Mouse (Mus musculus) liver, embryonic 13.5 days (tissue): ENCODE measurements at regions not wholly inside any gene's neighbourhood (a gene's known extent, or its start where the extent isn't known, plus 50 kb on each side); places are given as distances from the start of the nearest gene placed in this dataset.

Source experiments
- ATAC-seq: fragments of 200-750 bp; cut with Nextera tagmentation; 2 replicates; pipeline ENCODE4 v1.8.0; 2017; ENCODE audit warnings: low read depth, mild to moderate bottlenecking, moderate number of reproducible peaks, moderate library complexity
- DNase-seq: peaks from one replicate; pipeline ENCODE4 v3.0.0; 2022
- H3K27ac ChIP-seq: fragments of 300-500 bp; sonication (generic); 2 replicates; pipeline ENCODE4 v1.5.1; 2015; ENCODE audit warnings: moderate library complexity, mild to moderate bottlenecking, inconsistent platforms
- H3K27me3 ChIP-seq: fragments of 300-500 bp; sonication (generic); 2 replicates; pipeline ENCODE4 v1.6.1; 2015; ENCODE audit warnings: mild to moderate bottlenecking, inconsistent platforms
- H3K36me3 ChIP-seq: fragments of 300-500 bp; sonication (generic); 2 replicates; pipeline ENCODE4 v1.6.1; 2015; ENCODE audit warnings: mild to moderate bottlenecking, inconsistent platforms
- H3K4me1 ChIP-seq: fragments of 300-500 bp; sonication (generic); replicated peaks from 2 replicates; pipeline ENCODE4 v1.6.1; 2015; ENCODE audit warnings: inconsistent platforms
- H3K4me2 ChIP-seq: fragments of 300-500 bp; sonication (generic); 2 replicates; pipeline ENCODE4 v1.6.1; 2015; ENCODE audit warnings: inconsistent platforms, mild to moderate bottlenecking, moderate library complexity
- H3K4me3 ChIP-seq: fragments of 300-500 bp; sonication (generic); replicated peaks from 2 replicates; pipeline ENCODE4 v1.5.1; 2015; ENCODE audit warnings: mild to moderate bottlenecking, inconsistent platforms
- H3K9ac ChIP-seq: fragments of 300-500 bp; sonication (generic); 2 replicates; pipeline ENCODE4 v1.6.1; 2015; ENCODE audit warnings: mild to moderate bottlenecking, inconsistent platforms
- H3K9me3 ChIP-seq: fragments of 300-500 bp; sonication (generic); replicated peaks from 2 replicates; pipeline ENCODE4 v1.6.1; 2016; ENCODE audit warnings: inconsistent platforms
- WGBS: fragments of 180-500 bp; shearing (Covaris S2); methylation state at CpG from one replicate; pipeline ENCODE4 v1.1.7; 2015; ENCODE audit not compliant: insufficient replicate concordance; 5-methylcytosine and 5-hydroxymethylcytosine counted together

DNA sequence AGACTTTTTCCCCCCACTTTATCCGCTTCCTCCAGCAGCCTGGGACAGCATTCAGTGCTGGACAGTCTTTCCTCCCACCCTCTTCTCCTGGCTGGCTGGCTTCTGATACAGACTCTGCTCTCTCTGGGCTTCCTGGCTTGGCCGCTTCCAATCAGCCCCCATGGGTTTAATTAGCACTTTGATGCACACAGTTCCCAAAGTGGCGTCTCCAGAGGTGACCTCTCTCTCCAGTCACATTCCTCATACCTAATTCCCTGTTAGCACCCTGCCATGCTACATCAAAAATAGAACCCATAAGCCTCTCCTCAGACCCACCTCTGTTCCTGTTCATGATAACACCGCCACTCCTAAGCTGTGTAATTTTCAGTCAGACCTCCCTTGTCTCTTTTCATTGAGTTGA is 101.9 kb upstream of the Arid2 start:
- Histone ChIP-seq H3K9ac (no peak overlapping the region), H3K27ac (no peak overlapping the region), H3K4me2 (no peak overlapping the region), H3K36me3 (no peaks in the 10 kb centered on the region), H3K27me3 (no peaks in the 10 kb centered on the region), H3K9me3 (no peaks in the 10 kb centered on the region), H3K4me3 (no peak overlapping the region), H3K4me1 (no peaks in the 10 kb centered on the region)
- ATAC-seq (no peak), DNase-seq (no peak)
- WGBS = 42% methylated on average over 4 of the region's 4 CpGs

DNA sequence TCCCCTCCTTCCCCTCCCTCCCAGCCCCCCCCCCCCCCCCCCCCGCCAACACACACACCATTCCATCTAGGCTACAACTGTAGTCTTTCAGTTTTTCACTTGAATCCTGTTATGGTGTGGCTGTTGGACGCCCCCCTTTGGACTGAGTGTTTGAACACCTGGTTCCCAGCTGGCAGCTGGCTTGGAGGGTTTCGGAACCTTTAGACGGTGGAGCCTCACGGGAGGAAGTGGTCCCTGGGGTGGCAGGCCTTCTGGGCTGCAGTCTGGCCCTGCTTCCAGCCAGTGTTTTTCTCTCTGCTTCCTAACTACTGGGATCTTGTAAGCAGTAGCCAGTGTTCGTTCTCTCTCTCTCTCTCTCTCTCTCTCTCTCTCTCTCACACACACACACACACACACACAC is 101.4 kb upstream of the Arid2 start:
- DNase-seq (no peak), ATAC-seq (no peak)
- H3K9me3 ChIP-seq = no peaks in the 10 kb centered on the region
- 38% methylated on average over 5 of the region's 6 CpGs for WGBS
- no peaks in the 10 kb centered on the region for H3K36me3 ChIP-seq
- H3K9ac ChIP-seq = no peak overlapping the region
- no peaks in the 10 kb centered on the region for H3K4me1 ChIP-seq
- no peaks in the 10 kb centered on the region for H3K27me3 ChIP-seq
- H3K4me3 ChIP-seq = no peak overlapping the region
- H3K27ac ChIP-seq = no peak overlapping the region
- H3K4me2 ChIP-seq = no peak overlapping the region

DNA sequence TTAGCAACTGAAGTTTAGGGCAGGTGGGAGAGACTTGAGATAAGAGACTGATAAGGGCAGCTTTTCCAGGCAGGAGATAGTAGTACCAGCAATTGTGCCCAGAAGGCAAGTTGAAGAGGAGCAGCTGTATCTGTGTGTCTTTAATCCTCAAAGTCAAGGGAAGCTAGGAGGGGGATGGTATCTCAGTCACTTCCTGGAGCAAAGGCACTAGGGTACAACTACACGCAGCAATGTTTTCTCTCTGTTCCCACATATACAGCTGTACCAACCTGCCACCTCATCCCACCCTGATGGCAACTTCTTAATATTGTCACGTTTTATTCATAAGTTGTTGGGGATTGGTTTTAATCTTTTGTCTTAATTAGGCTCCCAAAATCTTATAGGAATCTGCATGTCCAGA is 97.8 kb upstream of the Arid2 start:
- H3K4me1 ChIP-seq = no peaks in the 10 kb centered on the region
- no peak for ATAC-seq
- no peak overlapping the region for H3K27ac ChIP-seq
- H3K4me3 ChIP-seq = no peak overlapping the region
- H3K36me3 ChIP-seq = no peaks in the 10 kb centered on the region
- H3K4me2 ChIP-seq = no peak overlapping the region
- H3K27me3 ChIP-seq = no peaks in the 10 kb centered on the region
- no peak for DNase-seq
- H3K9ac ChIP-seq = no peak overlapping the region
- 47% methylated on average over 2 of the region's 2 CpGs for WGBS
- no peaks in the 10 kb centered on the region for H3K9me3 ChIP-seq

GRCm38 (mm10) chr15:96197413-96197812 is 89.9 kb upstream of the Arid2 start:
- no peak for ATAC-seq
- Histone ChIP-seq H3K9ac (no peak overlapping the region), H3K9me3 (no peaks in the 10 kb centered on the region), H3K4me3 (no peak overlapping the region), H3K4me2 (no peak overlapping the region), H3K4me1 (no peaks in the 10 kb centered on the region), H3K27ac (no peak overlapping the region), H3K27me3 (no peaks in the 10 kb centered on the region), H3K36me3 (no peaks in the 10 kb centered on the region)
- no peak for DNase-seq
- 59% methylated on average over 10 of the region's 10 CpGs for WGBS

DNA sequence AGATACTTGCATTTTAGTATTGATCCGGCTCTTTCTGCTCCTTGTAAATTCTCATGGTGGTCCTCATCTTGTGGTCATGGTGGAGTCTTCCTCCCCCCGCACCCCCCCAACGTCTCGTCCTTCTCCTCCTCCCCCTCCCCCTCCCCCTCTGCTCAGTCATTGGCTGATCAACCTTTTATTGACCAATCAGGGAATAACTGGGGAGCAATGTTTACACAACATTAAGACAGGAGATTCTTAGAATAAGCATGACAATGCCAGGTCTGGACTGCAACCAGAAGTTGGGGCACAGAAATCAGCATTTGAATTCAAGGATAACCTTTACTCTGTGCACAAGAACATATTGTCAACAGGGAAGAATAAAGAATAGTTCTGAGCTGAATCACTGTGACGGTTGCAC is 89.4 kb upstream of the Arid2 start:
- no peaks in the 10 kb centered on the region for H3K9me3 ChIP-seq
- no peaks in the 10 kb centered on the region for H3K36me3 ChIP-seq
- no peak overlapping the region for H3K9ac ChIP-seq
- H3K27me3 ChIP-seq = no peaks in the 10 kb centered on the region
- H3K4me3 ChIP-seq = no peak overlapping the region
- DNase-seq (no peak), ATAC-seq (no peak)
- H3K27ac ChIP-seq = no peak overlapping the region
- no peaks in the 10 kb centered on the region for H3K4me1 ChIP-seq
- WGBS = 40% methylated on average over 5 of the region's 5 CpGs
- H3K4me2 ChIP-seq = no peak overlapping the region

DNA sequence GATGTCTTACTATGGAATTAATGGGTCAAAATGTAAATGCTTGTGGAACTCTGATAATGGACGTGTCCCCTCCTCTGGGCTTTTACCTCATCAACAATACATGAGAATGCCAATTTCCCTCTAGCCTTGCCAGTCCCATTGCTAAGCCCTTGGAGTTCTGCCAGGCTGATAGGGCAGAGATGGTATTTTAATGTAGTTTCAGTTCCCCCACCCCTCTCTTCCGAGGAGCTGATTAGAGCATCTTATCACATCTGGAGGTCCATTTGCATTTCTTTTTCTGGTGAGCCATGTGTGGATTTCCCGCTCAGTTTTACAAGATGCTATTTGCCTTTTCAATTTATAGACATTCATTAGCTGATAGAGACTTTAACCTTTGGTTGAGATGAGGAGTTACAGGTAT is 86.0 kb upstream of the Arid2 start:
- ATAC-seq (no peak), DNase-seq (no peak)
- Histone ChIP-seq H3K27me3 (no peaks in the 10 kb centered on the region), H3K4me1 (no peaks in the 10 kb centered on the region), H3K27ac (no peak overlapping the region), H3K9ac (no peak overlapping the region), H3K9me3 (no peaks in the 10 kb centered on the region), H3K4me3 (no peak overlapping the region), H3K4me2 (no peak overlapping the region), H3K36me3 (no peaks in the 10 kb centered on the region)
- WGBS = 63% methylated on average over 3 of the region's 3 CpGs

DNA sequence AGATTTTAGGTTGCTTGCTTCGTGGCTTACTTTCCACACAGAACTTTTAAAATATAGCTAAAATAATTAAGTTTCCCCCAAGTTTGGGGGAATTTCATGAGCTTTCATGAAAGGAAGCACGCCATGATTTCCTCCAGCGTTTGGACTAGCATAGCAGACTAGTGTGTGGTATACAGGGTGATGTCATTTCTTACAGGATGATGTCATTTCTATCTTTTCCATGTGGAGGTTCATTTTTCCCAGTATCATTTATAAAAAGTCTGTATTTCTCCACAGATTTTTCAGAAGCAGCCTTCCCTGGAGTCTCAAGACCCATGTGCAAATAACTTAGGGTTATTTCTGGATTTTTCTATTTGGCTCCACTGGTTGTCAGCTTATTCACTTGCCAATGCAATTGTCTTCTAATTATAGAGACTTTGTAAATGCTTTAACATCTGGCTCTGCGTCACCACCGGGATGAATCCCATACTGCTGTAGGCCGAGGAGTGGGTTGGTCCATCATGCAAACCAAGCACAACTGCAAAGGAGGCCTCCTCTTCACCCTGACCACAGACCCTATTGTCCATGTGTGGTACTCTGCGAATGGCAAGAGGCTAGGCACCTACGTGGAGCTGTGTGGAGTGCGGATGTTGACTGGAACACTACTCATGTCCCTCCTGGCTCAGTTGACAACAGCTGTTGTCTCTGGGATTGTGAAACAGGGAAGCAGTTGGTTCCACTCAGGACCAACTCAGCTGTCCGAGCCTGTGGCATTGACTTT is 85.4 kb upstream of the Arid2 start:
- Histone ChIP-seq H3K4me2 (no peak overlapping the region), H3K27ac (no peak overlapping the region), H3K4me3 (no peak overlapping the region), H3K36me3 (no peaks in the 10 kb centered on the region), H3K27me3 (no peaks in the 10 kb centered on the region), H3K9ac (no peak overlapping the region), H3K9me3 (no peaks in the 10 kb centered on the region), H3K4me1 (no peaks in the 10 kb centered on the region)
- no peak for DNase-seq
- no peak for ATAC-seq
- WGBS = 67% methylated on average over 10 of the region's 10 CpGs

- H3K4me3 ChIP-seq = no peak overlapping the region
- H3K9ac ChIP-seq = no peak overlapping the region
- H3K9me3 ChIP-seq = no peaks in the 10 kb centered on the region
- H3K4me2 ChIP-seq = no peak overlapping the region
- H3K4me1 ChIP-seq = no peaks in the 10 kb centered on the region
- DNase-seq (no peak), ATAC-seq (no peak)
- H3K27ac ChIP-seq = no peak overlapping the region
- 78% methylated on average over 5 of the region's 5 CpGs for WGBS
- H3K36me3 ChIP-seq = no peaks in the 10 kb centered on the region
- no peaks in the 10 kb centered on the region for H3K27me3 ChIP-seq
Measured at GRCm38 (mm10) chr15:96204187-96204586, 83.1 kb upstream of the Arid2 start.

DNA sequence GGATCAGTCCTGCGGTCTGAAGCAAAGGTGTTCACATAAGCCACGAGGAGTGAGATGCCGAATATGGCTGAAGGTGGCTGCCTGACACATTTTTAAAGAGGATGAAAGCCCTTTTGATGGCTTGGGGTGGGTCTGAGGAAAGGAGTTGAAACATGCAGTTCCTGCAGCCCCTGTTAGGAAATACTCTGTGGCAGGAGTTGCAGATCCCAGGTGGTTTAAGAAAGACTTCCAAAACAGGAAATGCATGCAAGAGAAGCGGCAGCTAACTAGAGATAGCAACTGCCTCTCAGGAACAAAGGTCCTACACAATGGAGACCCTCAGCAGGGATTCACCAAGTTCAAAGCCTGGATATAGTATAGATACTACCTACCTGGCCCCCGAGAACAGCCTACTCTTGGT is 82.7 kb upstream of the Arid2 start:
- H3K9ac ChIP-seq = no peak overlapping the region
- 56% methylated on average over 5 of the region's 5 CpGs for WGBS
- H3K4me3 ChIP-seq = no peak overlapping the region
- no peak for DNase-seq
- H3K36me3 ChIP-seq = no peaks in the 10 kb centered on the region
- H3K27me3 ChIP-seq = no peaks in the 10 kb centered on the region
- ATAC-seq = no peak
- no peak overlapping the region for H3K27ac ChIP-seq
- H3K9me3 ChIP-seq = no peaks in the 10 kb centered on the region
- H3K4me2 ChIP-seq = no peak overlapping the region
- H3K4me1 ChIP-seq = no peaks in the 10 kb centered on the region

DNA sequence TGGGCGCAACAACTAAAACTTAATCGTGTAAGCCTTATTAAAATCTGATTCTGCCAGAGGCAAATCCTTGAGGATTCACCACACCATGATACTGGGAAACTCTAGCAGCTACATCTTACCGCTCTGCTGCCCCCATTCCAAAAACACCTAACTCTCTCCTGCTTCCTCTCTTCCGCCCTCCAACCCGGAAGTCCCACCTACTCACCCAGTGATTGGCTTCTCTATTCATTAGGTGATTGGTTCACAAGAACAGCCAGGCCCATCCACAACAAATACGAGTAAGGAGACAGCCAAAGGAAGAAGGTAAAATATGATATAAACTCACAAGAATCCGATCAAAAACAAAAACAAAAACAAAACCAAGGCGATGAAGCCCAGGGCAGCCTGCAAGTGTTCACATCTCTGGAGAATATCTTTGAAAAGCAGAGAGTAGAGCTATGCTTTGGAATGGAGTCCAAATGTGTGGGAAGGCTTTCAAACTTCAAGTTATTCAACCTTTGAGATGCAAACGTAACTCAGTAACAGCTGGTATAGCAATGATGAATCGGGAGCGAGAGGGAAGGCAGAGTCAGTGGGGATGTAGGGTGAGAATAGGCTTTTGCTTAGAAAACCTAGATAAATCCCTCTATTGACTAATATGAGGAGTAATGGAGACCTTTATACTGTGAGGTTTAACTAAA is 76.5 kb upstream of the Arid2 start:
- no peak overlapping the region for H3K4me3 ChIP-seq
- 69% methylated on average over 11 of the region's 11 CpGs for WGBS

GRCm38 (mm10) chr15:96213541-96214312 is 73.6 kb upstream of the Arid2 start:
- Histone ChIP-seq H3K36me3 (no peaks in the 10 kb centered on the region), H3K4me2 (no peak overlapping the region), H3K9ac (no peak overlapping the region), H3K9me3 (no peaks in the 10 kb centered on the region), H3K27ac (no peak overlapping the region), H3K4me3 (no peak overlapping the region), H3K4me1 (no peaks in the 10 kb centered on the region), H3K27me3 (no peaks in the 10 kb centered on the region)
- 73% methylated on average over 24 of the region's 24 CpGs for WGBS
- DNase-seq (no peak), ATAC-seq (no peak)

More for the DNA sequence above, 76.5 kb upstream of the Arid2 start:
- Histone ChIP-seq H3K9ac (no peak overlapping the region), H3K9me3 (no peaks in the 10 kb centered on the region), H3K4me2 (no peak overlapping the region), H3K36me3 (no peaks in the 10 kb centered on the region), H3K4me1 (no peaks in the 10 kb centered on the region), H3K27me3 (no peaks in the 10 kb centered on the region), H3K27ac (no peak overlapping the region)
- DNase-seq = no peak
- ATAC-seq = no peak
